Mouse (Mus musculus) lung, postnatal 36 days (tissue): ENCODE results near the gene Marf1.
"Not testable (repeated sequence)": the region's sequence is repeated elsewhere in the genome, so short reads cannot be mapped to it uniquely, and the experiment has no call there.

ENCODE experiments used
- DNase-seq: peaks from one replicate; pipeline ENCODE4 v3.0.0; 2022; ENCODE audit warnings: mixed read lengths

The Marf1 gene

DNA sequence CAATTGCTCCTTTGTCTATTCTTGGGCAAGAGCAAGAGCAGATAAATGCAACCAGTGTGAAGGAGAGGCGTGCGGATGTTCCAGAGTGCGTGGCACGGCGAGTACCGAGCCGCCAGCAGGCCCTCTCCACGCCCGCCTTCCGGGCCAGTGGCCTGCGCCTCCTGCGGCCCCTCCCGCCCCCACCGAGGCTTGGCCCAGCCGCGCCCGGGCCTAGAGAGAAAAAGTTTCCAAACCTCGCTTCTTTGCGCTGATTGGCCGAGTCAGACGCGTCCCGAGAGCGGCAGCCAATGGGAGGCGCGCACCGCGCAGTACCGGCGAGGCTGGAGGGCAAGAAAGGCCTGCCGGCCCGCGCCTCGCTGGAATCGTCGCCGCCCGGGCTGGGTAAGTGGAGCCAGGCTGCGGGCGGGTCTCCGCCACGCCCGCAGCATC, at the start of gene Marf1, which contains the start of gene Nde1:
Gene Marf1, minus strand, starts transcription at position 364 of the 429 bp plus-strand sequence.
Gene Nde1, plus strand, starts transcription at position 288 of the 429 bp plus-strand sequence.
- peak; percentile 96 for DNase-seq

GRCm38 (mm10) chr16:14198798-14199197, 35.6 kb upstream of the Marf1 start:
- no peak for DNase-seq

DNA sequence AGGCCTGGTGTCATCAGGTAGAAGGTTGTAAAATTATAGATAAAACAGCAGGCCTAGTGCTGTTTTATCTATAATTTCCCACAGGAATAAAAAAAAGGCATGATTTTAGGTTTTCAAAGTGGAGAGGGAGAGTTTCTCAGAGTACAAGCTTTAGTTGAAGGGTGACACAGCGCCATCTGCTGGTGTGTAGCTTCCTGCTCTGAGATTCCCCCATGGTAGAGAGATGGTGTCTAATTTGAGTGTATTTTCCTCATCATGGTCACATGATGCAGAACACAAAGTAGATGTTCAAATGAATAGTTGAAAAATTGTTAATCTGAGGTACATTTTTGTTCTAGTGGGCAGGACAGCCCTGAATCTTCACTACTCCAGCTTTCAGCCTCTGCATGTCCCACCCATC, 32.3 kb upstream of the Marf1 start:
- peak; percentile 84 for DNase-seq

DNA sequence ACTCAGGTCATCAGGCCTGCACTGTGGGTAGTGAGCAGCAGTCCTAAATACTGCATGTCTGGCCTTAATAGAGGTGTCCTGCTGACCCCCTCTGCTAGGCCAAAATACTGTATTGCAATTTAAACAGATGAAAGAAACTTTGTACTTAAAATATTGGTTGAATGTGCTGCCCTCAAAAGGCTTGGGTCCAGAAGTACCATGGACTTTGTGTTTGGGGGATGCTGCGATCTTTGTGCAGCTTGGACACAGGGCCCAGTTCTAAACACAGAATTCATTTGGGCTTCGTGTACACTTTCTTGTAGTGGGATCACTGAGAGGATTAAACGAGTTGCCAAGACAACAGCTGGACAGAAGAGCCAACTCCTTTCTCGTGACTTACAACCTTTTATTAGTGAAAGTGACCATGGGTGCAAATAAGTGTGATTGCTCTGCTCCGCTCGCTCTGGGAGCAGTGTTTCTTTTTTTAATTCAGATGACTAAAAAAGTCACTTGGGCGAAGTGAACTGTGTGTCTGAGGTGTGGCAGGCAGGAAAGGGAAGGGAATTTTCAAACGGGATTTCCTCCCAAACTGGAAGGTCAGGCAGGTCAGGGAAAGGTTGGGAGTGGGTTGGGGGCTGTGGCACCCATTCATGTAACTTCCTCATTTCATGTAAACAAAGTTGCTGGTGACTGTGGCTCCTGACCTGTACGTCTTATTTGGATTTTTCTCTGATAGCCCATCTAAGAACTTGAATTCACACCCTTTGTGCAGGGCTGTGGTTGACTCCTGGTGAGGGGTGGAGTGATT, 31.2 kb upstream of the Marf1 start:
- DNase-seq = peak; percentile 54

GRCm38 (mm10) chr16:14185516-14185915, 22.4 kb upstream of the Marf1 start:
- no peak for DNase-seq

GRCm38 (mm10) chr16:14183856-14184255, 20.7 kb upstream of the Marf1 start:
- DNase-seq = no peak

DNA sequence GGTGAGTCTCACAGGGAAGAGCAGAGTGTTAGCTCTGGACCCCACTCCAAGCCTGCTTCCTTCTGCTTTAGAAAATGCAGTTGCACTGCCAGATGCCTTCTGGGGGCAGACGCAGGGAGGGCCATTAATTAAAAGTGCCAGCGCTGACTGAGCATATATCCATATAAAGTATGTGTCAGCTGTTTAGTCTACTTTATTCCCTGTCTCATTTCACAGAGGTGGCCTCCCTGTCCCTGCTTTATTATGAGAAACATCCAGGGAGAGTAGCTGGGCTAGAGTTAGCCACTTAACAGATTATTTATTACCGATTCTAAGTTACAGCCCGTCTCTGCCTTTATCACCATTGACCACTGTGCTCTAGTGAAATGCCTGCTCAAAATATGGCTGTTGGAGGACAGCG, 19.2 kb upstream of the Marf1 start:
- no peak for DNase-seq

DNA sequence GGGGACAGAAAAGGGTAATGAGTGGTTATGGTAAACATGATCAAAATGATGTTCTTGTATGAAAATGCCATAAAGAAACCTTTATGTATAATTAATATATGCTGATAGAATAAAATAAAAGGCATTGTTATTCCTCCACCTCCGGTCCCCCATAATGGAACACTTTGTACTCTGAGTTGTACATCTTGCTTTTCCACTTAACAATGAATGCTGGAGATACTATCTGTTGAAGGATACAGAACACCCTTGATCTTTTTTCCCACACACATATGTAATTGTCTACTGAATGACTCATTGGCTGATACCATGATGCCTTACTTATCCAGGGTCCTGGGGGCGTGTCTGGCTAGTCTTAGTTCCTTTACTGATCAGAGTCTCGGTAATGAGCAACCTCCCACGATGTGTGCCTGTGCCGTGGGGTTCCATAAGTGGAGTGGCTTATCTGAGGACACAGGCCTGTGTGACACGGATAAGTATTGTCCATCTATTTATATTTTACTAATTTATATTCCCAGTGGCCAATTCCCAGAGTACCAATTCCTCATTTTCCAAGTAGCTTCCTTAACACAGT, 17.1 kb upstream of the Marf1 start:
- peak; percentile 62 for DNase-seq

- DNase-seq = no peak
Measured at GRCm38 (mm10) chr16:14178041-14178440, 14.9 kb upstream of the Marf1 start.

GRCm38 (mm10) chr16:14169706-14170105, 6.6 kb upstream of the Marf1 start:
- no peak for DNase-seq

DNA sequence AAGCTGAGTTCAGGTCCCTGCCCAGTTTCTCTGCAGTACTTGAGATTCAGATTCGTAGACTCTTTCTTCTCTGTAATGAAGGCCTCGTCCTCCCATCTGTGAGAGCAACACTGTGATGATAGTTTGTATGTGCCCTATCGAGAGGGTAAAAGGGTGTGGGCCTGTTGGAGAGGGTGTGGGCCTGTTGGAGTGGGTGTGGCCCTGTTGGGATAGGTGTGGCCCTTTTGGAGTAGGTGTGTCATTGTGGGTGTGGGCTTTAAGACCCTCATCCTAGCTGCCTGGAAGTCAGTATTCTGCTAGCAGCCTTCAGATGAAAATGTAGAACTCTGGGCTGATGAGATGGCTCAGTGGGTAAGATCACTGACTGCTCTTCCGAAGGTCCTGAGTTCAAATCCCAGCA, 3.3 kb upstream of the Marf1 start:
- DNase-seq = no peak

DNA sequence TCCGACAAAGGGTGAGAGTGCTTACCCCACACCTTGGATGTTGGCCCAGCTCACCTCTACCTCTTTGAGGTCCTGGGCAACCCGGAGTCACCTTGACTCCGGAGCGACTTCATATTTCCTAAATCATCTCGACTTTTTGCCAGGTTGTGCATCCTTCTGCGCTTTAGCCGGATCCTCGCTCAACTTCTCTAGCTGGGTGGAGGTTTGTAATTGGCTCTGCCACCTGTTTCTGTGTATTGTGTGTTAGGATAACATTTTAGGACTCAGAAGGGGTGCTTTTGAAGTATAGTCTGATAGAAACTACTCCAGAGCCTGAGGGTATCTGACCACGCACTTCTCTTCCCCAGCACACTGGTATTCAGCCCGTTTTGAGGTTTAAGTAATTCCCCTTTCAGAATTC, 580 bp upstream of the Marf1 start:
- DNase-seq = no peak

- DNase-seq = no peak
Measured at GRCm38 (mm10) chr16:14160941-14161340, 2.2 kb downstream of the Marf1 start.

DNA sequence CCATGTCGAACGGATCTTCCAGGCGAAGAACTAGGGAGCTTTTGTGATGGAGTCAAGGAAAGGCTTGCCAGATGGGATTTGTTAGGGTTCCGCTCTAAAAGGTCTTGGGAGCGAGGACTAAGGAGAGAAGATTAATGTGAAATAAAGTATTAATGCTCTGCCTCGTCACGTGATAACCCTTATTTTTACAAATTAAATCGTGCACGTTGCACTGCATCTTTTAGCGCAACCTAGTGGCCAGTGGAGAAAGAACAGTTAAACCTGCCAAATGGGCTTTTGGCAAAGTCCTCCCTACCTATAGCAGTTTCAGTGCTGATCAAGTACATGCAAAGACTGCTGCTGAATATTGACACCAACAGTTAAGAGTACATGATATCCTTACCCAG, 3.4 kb downstream of the Marf1 start:
- peak; percentile 92 for DNase-seq

- peak; percentile 100 for DNase-seq
Measured at GRCm38 (mm10) chr16:14158936-14159745, 4.0 kb downstream of the Marf1 start.

DNA sequence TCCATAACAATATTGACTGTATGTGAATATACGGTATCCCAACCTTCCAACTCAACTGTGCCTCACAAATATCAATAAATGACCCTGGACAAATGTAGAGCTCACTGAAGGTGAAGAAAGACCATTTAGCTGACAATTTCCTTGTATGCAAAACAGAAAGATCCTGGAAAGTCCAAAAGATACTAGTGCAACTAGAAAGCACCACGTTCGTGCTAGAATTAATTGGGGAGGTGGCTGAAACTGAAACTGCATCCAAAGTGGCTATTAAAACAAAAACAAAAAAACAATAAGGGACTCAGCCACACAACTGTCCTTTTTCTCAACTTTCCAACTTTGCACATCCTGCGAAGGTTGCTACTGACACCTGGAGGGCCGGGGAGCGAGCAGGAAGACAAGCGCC, 4.6 kb downstream of the Marf1 start:
- DNase-seq = no peak

DNA sequence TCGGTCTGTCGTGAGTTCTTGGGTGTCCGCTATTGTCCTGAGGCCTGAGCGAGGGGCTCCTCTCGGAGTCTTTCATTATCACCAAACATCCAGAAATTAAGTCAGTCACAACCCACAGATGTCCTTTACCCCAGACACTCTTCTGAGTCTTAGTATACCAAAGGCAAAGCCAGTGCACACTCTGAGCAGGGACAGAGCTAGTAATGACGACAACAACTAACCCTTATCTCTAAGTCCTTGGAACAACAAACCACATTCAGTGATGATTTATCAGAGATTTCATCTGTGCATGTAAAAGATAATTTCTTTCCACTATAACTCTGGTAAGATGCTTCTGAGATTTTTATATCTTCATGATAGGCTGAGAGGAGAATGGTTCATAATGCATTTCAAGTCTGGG, 6.8 kb downstream of the Marf1 start:
- DNase-seq = no peak

DNA sequence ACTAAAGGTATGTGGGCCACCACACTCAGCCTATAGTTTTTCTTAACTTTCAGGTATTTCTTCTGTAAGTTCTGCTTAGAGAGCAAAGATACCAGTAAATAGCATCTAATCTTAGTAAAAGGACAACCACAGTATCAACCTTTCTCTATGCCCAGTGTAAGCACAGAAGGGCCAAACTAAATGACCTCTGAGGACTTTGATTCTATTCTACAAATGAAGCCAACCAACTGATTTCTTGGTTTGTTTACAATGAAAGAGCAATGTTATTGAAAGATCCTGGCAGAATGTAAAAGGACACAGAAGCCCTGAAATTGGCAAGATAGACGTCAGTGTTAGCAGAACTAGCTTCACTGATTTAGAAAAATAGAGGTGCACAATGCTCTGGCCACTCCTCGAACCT, 7.5 kb downstream of the Marf1 start:
- not testable (repeated sequence) for DNase-seq

DNA sequence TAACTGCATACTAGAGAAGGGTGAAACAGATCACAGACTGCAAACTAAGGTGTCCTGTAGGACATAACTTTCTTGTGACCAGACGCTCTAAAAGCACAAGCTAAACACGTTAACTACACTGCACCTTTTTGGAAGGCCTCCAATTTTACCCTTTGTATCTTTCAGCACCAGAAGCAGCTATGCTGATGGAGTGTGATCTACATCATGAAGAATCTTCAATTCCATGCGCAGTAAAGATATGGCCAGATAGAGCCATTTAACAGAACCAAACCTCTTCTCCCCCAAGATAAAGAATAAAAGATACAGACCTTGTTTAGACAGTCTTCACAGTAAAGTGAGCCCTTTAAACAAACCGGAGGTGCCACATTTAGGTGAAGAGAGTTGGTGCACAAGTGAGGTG, 11.4 kb downstream of the Marf1 start:
- DNase-seq = no peak

- no peak for DNase-seq
Measured at GRCm38 (mm10) chr16:14147712-14148111, 15.4 kb downstream of the Marf1 start.

- no peak for DNase-seq
Measured at GRCm38 (mm10) chr16:14143298-14143697, 19.9 kb downstream of the Marf1 start.

DNA sequence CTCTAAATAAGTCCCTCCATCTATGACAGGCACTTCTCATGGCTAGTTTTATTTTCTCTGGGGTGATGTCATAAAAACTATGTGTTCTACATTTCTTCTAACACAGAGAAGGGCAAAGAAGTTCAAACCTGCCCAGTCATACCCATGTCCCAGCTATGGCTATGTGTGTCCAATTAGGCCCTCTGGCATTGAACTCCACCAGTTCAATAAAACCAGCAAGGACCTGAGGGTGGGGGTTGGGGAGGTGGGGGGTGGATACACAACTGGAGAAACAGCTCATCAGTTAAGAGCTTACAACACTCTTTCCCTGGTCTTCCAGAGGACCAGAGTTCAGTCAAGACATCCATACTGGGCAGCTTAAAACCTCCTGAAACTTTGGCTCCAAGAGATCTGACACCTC, 24.0 kb downstream of the Marf1 start:
- DNase-seq = no peak

DNA sequence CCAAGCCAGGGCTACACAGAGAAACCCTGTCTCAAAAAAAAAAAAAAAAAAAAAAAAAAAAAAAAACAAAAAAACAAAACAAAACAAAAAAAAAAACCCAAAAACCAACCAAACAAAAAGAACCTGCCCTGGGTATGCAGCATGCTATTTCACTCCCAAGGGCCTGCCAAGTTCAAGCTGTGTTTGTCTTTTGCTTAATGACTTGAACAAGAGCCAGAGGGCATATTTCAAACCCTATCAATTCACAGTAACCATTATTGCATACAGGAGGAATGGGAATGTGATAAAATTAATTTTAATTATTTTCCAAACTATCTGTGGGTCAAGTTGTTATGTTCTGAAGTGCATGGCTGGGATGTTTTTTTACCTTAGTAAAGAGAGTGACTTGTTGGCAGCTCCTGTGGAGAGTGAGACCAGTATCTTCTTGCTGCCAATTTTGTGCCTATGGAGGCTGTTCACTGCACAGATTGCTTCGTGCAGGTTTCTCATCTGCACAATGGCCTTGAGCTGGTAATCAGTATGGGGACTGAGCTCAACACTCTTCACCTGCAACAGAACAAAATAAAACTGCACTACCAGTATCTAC, 25.1 kb downstream of the Marf1 start:
- DNase-seq = peak; percentile 51
